Mouse (Mus musculus): Measurements from ENCODE around the gene Nup210l.
A peak's percentile ranks its signal among the peaks of the same experiment; 100 is the strongest.
"Not testable (repeated sequence)": the region's sequence is repeated elsewhere in the genome, so short reads cannot be mapped to it uniquely, and the experiment has no call there.

Nup210l gene

DNA sequence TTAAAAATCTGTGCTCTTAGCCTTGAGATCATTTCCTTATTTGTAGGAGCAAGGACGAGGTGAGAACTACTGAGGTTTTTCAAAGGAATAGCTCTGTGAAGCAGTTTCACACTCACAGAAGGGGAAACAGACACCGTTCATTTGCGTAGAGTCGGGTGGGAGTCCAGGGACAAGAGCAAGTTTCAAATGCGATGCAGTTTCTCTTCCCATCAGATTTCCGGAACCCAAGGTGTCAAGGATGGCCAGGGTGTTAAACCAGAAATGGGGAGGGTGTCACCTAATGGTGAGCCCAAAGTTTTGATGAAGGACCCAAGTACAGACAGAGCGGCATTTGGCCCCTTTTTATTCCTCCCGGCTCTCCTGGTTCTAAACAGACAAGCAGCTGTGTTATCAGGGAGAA lies 127.1 kb downstream of the Nup210l start:
- no peak for DNase-seq

DNA sequence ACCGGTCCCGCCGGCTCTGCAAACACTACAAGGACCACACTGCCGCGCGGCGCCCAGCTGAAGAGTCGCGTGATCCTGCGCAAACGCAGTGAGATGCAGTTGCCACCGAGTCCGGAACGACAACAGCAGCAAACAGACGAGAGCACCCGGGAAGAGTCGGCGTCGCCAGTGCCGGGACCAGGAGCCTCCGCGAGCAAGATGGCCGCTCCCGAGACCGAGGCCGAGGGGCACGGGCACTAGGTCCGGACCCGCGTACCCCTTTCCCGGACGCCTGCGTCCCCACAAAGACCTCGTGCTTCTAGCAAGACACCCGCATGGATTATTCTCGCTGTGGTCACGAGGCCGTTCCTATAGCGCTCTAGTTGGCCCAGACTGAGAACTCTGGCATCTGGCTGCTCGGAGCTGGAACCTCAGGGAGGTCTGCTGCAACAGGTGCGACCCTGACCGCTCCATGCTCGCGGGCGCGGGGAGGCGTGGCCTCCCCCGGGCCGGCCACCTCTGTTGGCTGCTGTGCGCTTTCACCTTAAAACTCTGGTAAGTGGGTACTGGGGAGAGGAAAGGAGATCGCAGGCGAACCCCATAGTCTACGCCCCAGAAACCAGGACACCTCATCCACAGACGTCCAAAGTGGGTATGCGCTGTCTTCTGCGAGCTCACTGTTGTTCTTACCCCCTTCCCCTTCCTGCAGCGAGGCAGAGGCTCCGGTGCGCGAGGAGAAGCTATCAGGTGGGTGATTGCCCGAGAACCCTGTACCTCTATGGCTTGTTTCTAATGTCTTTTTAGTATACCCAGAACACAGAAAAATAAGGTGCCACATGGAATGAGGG lies 127.8 kb downstream of the Nup210l start, which contains the start of gene Jtb:
Gene Jtb (plus strand): TSS at position 91 of the 827 bp plus-strand sequence.
- peak; percentile 89 for DNase-seq

DNA sequence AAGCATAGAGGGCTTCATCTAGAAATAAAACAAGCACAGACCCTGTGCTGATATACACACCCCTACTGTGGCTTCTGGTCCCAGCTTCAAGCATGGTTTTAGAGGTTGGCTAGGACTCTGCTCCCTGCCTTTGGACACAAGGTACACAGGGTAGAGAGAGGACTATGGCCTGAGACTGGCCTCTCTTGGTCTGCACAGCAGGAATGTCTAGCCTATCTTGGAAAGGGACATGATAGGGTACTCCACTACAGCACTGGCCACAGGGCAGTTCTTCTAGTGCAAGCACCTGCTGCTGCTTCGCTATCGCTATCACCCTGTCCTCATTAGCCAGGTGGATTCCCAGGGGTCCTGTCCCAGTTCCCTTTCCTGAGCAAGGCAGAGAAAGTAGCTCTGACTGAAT lies 137.3 kb downstream of the Nup210l start:
- no peak for DNase-seq

DNA sequence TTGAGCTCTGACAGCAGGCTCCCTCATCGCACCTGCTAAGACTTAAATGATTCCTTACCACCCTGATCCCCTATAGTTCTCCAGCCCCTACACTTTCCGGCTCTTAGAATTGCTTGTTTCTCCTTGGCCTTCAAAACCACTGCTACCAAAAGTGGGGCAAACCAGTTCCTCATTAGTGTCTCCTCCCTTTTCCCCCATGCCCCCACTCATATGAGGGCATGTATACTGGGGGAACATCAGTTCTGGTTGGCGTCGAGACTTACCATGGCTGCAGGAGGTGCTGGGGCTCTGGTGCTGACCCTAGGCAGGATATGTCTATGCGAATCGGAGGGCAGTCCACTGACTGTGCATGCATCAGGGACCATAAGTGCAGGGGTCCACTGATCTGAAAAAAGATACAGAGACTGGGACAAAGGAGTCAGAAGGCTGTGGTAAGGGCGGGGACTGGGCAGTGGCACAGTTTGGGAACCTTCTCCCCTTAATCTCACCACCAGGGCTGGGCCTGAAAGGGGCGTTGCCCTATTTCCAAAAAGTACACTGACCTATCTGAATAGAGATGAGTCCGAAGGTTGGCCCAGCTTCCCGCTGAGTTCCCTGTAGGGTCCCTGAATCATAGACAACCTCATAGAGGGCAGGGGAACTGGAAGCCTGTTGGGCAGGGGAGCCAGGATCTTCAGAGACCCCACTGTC lies 137.9 kb downstream of the Nup210l start:
- no peak for DNase-seq

DNA sequence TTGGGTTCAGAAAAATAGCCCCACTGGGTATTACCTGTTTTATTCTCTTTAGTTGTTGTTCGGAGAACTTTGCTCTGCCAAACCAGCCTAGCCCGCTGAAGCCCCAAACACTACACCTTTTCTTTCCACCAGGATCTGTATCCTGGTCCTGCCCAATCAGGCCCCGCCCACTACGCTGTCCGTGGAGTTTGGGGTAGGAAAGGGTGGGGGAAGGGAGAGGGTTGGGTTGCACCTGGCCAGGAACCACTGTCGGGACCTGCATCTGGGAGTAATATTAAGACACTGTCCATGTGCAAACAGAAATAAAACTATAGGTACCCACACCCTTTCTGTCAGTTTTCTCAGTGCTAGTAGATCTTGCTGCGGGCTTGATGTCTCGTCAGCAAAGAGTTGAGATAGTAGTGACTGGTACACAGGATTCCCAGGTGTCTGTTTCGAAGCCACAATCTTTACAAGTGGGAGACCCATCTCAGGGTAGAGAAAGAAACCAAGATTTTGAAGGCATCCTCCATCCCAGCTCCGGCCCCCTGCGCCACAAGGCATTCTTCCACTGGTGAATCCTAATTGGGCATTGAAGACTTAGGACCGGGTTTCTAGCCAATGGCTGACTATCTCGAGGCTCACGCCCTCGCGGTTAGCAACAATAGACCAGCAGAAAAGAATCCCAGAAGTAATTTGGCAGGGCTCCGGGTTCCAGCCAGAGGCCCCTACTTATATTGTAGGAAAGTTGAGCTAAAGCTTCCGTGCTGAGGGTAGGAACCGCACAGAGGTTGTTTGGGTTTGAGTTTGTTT lies 139.2 kb downstream of the Nup210l start, which contains the start of gene Creb3l4:
Gene Creb3l4 (minus strand): TSS at position 529 of the 792 bp plus-strand sequence.
- no peak for DNase-seq

DNA sequence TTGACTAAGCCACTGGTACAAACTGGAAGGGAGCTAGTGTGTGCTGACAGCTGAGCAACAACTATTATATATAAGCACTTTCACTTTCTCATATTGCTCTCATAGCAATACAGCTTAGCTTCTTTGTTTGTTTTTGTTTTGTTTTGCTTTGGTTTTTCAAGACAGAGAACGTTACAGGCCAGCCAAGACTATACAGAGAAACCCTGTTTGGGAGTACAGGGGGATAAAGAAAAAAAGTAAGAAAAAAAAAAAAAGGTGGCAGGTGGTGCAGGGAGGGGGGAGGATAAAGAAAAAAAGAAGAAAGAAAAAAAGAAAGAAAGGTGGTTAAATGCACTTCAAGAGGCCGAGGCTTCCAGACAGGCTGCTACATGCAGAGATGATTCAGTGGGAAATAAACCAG lies 141.5 kb downstream of the Nup210l start:
- no peak for DNase-seq

DNA sequence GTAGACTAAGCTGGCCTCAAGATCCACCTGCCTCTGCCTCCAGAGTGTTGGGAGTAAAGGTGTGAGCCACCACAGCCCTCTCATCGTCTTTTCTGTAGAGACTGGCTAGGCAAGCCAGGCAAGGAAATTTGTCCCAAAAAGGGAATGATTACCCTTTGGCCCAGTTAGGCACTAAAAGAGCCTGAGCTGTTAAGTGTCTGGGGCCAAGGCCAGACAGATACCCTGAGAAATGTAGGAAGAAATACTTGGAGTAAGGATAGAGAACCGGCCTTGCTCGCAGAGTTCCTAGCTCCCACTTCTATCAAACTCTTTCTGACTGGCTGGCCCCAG lies 143.7 kb downstream of the Nup210l start:
- DNase-seq: no peak

DNA sequence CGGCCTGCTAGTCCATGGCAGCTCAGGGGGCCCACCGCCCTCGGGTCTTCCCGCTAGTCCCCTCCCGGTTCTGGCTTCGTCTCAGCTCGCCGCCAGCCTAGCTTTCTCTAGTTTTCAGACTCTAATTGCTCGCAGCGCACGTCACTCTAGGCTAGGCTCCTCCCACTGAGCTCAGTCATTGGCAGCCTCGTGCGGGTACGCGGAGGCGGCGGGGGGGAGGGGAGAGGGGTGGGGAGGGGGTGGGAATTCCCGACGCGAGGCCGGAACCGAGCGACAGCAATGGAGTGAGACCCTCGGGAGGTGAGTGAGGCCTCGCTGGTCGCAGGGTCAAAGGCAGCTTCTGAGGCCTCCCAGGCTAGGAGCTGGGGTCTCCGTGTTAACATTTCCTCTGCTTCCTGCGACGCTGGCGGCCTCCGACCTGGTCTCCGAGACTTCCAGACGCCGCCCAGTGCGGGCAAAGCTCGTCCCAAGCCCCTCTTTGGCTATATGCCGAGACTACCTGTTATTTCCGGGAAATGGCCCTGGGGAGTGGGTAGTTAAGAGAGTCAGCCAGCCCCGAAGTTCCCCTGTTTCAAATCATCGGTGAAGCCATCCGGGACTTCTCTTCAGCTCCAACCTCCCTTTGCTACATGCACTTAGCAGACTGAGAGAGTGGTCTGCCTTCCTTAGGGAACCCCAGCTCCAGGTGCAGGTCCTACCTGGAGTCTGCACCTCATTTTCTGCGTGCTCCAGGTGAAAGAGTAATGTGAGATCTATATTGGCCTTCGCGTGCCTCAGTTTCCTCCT lies 144.2 kb downstream of the Nup210l start, which contains the start of gene Slc39a1:
Gene Slc39a1 (plus strand): TSS at position 213 of the 786 bp plus-strand sequence.
- peak; percentile 89 for DNase-seq

DNA sequence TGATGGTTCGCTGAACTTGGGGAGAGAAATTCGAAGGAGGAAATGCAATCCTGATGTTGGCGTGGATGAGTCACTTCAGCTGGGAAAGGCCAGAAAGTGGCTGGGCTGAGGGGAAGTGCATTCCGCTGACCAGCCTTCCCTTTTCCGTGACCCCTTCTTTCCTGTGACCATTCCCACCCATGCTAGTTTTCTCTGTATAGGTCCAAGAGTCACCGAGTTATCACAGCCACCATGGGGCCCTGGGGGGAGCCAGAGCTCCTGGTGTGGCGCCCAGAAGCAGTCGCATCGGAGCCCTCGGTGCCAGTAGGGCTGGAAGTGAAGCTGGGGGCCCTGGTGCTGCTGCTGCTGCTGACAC lies 144.8 kb downstream of the Nup210l start:
- no peak for DNase-seq

DNA sequence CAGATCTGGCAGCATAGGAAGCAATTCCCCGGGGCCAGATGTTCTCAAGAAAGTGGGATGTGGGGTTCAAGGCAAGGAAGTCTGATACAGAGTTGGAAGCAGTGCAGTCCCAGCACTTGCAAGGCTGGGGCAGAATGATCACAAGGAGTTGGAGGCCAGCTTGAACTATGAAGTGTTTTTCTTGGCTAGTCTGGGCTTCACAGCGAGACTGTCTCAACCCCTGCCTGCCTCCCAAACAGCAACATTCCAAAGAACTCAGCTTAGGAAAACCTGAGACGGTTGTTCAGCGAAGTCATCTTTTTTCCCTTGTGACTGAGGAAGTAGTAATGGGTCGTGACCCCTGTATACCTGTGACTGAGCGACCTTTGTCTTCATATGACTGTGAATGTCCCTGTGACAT lies 146.9 kb downstream of the Nup210l start:
- DNase-seq: no peak

DNA sequence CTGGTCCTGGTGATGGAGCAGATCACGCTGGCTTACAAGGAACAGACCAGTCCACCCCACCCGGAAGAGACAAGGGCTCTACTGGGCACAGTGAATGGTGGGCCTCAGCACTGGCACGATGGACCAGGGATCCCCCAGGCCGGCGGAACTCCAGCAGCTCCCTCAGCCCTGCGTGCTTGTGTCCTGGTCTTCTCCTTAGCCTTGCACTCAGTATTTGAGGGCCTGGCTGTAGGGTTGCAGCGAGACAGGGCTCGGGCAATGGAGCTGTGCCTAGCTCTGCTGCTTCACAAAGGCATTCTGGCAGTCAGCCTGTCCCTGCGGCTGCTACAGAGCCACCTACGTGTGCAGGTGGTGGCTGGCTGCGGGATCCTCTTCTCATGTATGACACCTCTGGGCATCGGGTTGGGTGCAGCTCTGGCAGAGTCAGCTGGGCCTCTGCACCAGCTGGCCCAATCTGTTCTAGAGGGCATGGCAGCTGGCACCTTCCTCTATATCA lies 147.8 kb downstream of the Nup210l start:
- DNase-seq: not testable (repeated sequence)

DNA sequence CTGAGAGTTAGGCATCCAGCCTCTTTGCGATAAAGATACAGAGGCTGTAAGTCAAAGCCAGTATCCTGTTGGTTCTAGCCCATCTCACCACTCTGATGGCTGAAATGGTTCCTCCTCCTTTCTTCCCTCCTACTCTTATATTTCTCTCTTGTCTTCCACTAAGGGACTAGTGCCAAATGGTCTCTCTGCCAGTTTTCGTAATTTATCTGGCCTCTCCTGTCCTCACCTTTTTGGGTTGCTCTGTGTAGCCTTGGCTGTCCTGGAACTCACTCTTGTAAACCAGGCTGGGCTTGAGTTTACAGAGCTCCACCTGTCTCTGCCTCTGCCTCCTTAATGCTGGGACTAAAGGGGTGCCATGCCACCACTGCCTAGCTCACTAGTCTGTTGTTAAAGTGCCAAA lies 148.7 kb downstream of the Nup210l start:
- not testable (repeated sequence) for DNase-seq

DNA sequence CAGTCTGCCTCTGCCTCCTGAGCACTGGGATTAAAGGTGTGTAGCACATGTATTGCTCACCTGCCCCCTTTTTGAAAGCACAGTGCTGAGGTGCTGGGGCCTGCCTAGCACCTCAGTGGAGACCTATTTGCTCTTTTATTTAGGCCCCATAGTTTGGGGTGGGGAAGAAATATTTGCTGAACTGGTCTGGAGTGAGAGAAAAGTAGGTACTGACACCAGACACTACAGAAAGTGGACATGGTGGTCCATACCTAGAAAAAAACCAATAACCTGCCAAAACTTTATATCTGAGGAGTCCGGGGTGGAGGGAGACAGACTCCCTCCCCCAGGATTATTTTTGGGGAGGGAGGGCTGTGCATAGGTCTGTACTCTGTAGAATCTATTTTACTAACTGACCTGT lies 149.2 kb downstream of the Nup210l start:
- DNase-seq: not testable (repeated sequence)

DNA sequence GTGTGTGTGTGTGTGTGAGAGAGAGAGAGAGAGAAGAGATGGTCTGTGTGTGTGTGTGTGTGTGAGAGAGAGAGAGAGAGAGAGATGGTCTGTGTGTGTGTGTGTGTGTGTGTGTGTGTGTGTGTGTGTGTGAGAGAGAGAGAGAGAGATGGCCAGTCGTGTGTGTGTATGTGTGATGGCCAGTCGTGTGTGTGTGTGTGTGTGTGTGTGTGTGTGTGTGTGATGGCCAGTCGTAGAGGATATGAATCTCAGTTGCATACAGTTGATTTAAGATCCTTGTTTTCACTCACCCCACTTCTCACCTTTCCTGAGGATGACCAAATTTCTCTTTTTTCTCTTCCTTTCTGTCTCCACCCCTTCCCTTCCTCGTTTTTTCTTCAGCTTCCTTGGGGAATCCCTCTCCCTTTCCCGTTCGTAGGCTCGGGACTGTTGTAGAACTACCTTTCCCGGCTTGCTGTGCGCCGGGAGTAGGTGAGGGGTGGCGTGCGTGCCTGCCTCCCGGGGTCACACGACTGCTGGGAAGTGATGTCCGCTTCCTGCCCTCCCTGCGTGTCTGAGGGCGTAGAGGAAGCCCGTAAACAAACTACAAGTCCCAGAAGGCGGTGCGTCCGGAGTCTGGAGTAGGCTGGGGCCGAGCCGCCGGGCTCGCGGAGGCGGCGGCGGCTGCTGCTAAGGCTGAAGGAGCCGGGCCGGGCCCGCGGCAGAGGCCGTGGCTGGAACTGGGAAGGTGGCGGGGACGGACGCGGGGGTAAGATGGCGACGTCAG lies 149.9 kb downstream of the Nup210l start, which contains the start of gene Crtc2:
Gene Crtc2 (plus strand): TSS at position 511 of the 766 bp plus-strand sequence.
- DNase-seq: peak; percentile 88

DNA sequence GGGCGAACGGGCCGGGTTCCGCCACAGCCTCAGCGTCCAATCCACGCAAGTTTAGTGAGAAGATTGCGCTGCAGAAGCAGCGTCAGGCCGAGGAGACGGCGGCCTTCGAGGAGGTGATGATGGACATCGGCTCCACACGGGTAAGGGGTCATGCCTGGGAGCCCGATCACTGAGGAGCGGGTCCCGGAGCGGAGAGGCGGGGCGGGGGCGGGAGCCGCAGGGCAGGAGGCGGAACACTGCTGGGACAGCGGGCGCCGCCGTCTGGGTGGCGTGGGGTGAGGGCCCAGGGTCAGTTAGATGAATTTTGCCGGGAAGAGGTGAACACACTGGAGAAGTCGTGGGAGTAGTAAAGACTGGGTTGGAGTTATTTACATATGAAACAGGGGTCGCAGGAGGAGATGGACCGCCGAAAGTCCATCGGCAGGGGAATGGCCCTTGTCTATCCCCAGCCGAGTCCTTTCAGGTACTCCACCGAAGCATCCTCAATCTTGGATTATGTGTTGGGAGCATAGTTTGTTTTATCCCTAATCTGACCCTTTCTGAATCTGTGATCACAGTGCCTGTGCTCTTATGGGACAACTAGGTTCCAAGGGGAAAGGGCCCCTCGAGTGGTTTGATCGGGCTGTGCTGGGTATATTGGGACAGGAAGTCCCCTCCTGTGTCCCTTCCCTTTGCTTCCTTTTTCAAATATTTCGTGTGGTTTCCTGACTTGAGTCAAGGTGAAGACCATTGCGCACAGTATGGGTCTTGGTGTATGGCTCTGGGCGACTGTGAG lies 150.7 kb downstream of the Nup210l start:
- no peak for DNase-seq

DNA sequence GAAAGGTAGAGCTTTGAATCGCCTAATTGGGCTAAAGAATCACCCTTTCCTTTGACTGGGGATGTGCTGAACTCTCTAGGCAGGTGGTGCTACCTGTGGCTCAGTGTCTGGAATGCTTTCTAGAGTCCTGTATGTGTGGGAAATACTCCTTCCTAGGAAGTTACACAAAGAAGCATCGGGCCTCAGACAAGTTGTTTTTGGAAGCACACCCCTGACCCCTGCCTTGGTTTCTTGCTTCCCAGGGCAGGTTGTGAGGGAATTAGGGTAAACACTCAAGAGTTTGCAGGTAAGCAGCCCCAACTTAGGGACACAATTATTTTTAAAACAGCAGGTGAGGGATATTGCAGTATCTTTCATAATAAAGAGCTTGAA lies 151.2 kb downstream of the Nup210l start:
- no peak for DNase-seq

DNA sequence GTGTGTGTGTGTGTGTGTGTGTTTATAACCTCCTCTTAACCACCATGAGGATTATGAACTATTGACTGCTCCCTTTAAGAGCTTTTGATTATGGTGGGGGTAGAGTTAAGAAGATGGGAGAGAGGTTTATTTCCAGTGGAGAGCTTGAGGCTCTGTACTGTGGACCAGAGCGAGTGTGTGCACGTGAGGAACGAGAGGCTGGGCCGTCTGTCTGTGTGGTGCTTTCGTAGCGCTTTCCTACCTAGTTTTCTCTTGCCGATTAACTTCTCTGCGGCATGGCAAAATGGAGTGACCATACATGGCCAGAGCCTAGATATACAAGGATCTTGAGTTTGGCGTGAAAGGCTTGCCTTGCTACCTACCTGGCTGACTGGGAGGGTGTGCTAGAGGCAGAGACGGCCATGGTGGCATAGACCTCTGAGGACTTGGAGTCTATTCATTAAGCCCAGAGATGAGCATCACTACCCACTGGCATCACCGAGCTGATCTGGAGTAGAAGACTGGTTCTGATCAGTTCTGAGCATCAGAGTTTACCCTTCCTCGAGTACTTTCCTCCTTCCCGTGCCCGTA lies 151.9 kb downstream of the Nup210l start:
- no peak for DNase-seq

DNA sequence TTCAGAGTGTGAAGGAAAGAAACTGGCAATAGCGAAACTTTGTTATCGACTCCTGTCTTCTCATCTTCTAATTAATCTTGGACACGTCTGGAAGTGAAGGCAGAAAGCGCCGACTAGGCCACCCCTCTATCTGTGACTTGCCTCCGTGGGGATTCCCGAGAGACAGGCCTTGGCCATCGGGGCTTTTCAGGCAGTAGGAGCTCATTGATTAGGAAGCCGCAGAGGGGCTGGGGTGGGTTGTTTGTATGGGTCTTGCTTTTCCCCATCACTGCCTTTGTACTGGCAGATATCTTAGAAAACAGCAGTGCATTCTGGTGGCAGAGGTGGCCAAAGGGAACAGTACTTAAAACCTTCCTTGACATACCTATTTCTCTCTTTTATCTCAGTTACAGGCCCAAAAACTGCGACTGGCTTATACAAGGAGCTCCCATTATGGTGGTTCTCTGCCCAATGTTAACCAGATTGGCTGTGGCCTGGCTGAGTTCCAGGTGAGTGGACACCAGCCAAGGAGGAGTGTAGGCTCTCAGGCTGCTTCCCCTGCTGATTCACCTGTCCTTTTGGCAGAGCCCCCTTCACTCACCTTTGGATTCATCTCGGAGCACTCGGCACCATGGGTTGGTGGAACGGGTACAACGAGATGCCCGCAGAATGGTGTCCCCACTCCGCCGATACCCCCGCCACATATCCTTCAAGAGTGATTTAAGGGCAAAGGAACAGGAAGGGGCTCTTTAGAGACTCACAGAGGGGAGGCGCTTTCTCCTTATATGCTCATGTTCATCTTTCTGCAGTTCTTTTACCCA lies 153.0 kb downstream of the Nup210l start:
- DNase-seq: peak; percentile 32

DNA sequence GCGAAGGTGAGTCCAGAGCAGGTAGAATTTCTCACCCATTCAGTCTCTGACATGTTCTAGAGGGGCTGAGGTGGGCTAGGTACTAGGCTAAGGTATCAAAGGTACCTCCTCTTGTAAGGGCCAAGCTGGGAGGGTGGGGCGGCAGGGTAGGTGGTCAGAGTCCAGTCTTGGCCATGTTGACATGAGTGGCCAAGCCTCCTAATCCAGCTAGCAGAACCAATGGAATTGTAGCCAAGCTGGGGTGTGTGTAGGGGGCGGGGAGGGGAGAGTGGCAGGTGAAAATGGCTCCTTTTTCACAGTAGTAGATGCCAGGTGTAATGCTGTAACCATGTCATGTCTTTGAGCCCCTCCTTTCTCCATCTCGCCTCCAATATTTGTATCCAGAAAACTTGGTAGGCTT lies 154.6 kb downstream of the Nup210l start:
- no peak for DNase-seq

Data from right cerebral cortex, postnatal 4 days (tissue).